8 mouse cellular contexts compared by ENCODE assay signal in genomic region chr12:84222405-84222961, GRCm38 (mm10). TPM values are rescaled to one million over a fixed set of nuclear protein-coding genes. Genes with fewer than 3 reads are reported as not detected.
DNase-seq lines count a peak whose midpoint lies in the region; ATAC-seq lines count a peak whose summit lies in the region.

No protein-coding gene starts in this region.

- no peak for ATAC-seq in embryonic facial prominence, embryonic 15.5 days (ENCODE audit: insufficient number of reproducible peaks, low FRiP score, low TSS enrichment, low read depth)
- ATAC-seq in heart, embryonic 13.5 days (ENCODE audit: extremely low read depth, insufficient number of reproducible peaks, low FRiP score, low TSS enrichment): no peak
- no peak for ATAC-seq in kidney, embryonic 16.5 days (ENCODE audit: low FRiP score, low TSS enrichment)
- no peak for ATAC-seq in neural tube, embryonic 12.5 days (ENCODE audit: low FRiP score, low read depth)

- H3K27ac ChIP-seq in embryonic facial prominence, embryonic 15.5 days (replicated peaks): peak overlapping the region; percentile 55
- H3K27ac ChIP-seq in heart, embryonic 13.5 days (replicated peaks): no peak overlapping the region
- H3K27ac ChIP-seq in kidney, embryonic 16.5 days (ENCODE audit: low read length): no peak overlapping the region
- no peak overlapping the region for H3K27ac ChIP-seq in neural tube, embryonic 12.5 days

- H3K4me1 ChIP-seq in embryonic facial prominence, embryonic 15.5 days: peaks cover 14% of the 10 kb centered on the region
- H3K4me1 ChIP-seq in heart, embryonic 13.5 days: peaks cover 24% of the 10 kb centered on the region
- H3K4me1 ChIP-seq in kidney, embryonic 16.5 days (ENCODE audit: insufficient read depth, low read length): peaks cover 16% of the 10 kb centered on the region
- H3K4me1 ChIP-seq in neural tube, embryonic 12.5 days: peaks cover 24% of the 10 kb centered on the region; the same call in 1 of the 2 replicates

- DNase-seq in CD4-positive, CD25-positive, alpha-beta regulatory T cell, adult 2 months (ENCODE audit: low read depth, low spot score): peak; percentile 90
- DNase-seq in R1 (ENCODE audit: low read depth, low spot score): peak; percentile 62
- peak; percentile 69 to 75 for DNase-seq in lung, adult 18-20 months
- DNase-seq in yolk sac, embryonic 10.5 days (ENCODE audit: low spot score): peak; percentile 59

- 2% methylated on average over 17 of the region's 17 CpGs for WGBS in embryonic facial prominence, embryonic 15.5 days
- 2% methylated on average over 17 of the region's 17 CpGs for WGBS in heart, embryonic 13.5 days
- under 1% methylated on average over 17 of the region's 17 CpGs for WGBS in kidney, embryonic 16.5 days
- under 1% methylated on average over 17 of the region's 17 CpGs for whole genome bisulfite sequencing in neural tube, embryonic 12.5 days

- H3K4me3 ChIP-seq in embryonic facial prominence, embryonic 15.5 days (replicated peaks): peak overlapping the region; percentile 39
- H3K4me3 ChIP-seq in heart, embryonic 13.5 days: peak overlapping the region; percentile 53
- peak overlapping the region; percentile 48 for H3K4me3 ChIP-seq in kidney, embryonic 16.5 days (ENCODE audit: low read length)
- peak overlapping the region; percentile 25 for H3K4me3 ChIP-seq in neural tube, embryonic 12.5 days

- no peaks in the 10 kb centered on the region for H3K9me3 ChIP-seq in embryonic facial prominence, embryonic 15.5 days (replicated peaks)
- H3K9me3 ChIP-seq in heart, embryonic 13.5 days: peaks cover 3% of the 10 kb centered on the region; the same call in 1 of the 2 replicates
- H3K9me3 ChIP-seq in kidney, embryonic 16.5 days (ENCODE audit: low read length): no peaks in the 10 kb centered on the region
- H3K9me3 ChIP-seq in neural tube, embryonic 12.5 days: no peaks in the 10 kb centered on the region

- no peaks in the 10 kb centered on the region for H3K27me3 ChIP-seq in embryonic facial prominence, embryonic 15.5 days
- no peaks in the 10 kb centered on the region; the same call in 1 of the 2 replicates for H3K27me3 ChIP-seq in heart, embryonic 13.5 days (replicated peaks)
- no peaks in the 10 kb centered on the region for H3K27me3 ChIP-seq in kidney, embryonic 16.5 days (ENCODE audit: insufficient read depth, low read length)
- no peaks in the 10 kb centered on the region for H3K27me3 ChIP-seq in neural tube, embryonic 12.5 days (replicated peaks)

- peak overlapping the region; percentile 35; the same call in 1 of the 2 replicates for H3K9ac ChIP-seq in embryonic facial prominence, embryonic 15.5 days
- H3K9ac ChIP-seq in heart, embryonic 13.5 days: peak overlapping the region; percentile 79
- H3K9ac ChIP-seq in kidney, embryonic 16.5 days (replicated peaks; ENCODE audit: low read length): peak overlapping the region; percentile 56
- H3K9ac ChIP-seq in neural tube, embryonic 12.5 days: no peak overlapping the region

- H3K4me2 ChIP-seq in embryonic facial prominence, embryonic 15.5 days (replicated peaks): peak overlapping the region; percentile 60
- H3K4me2 ChIP-seq in heart, embryonic 13.5 days: peak overlapping the region; percentile 72
- H3K4me2 ChIP-seq in kidney, embryonic 16.5 days (replicated peaks; ENCODE audit: low read depth, low read length): peak overlapping the region; percentile 73
- H3K4me2 ChIP-seq in neural tube, embryonic 12.5 days (replicated peaks): peak overlapping the region; percentile 57

- no peaks in the 10 kb centered on the region for H3K36me3 ChIP-seq in embryonic facial prominence, embryonic 15.5 days
- H3K36me3 ChIP-seq in heart, embryonic 13.5 days: no peaks in the 10 kb centered on the region
- no peaks in the 10 kb centered on the region for H3K36me3 ChIP-seq in kidney, embryonic 16.5 days (ENCODE audit: insufficient read depth, low read length)
- no peaks in the 10 kb centered on the region for H3K36me3 ChIP-seq in neural tube, embryonic 12.5 days

RNA-seq across cellular contexts. Expression of gene Elmsan1, which starts 3.8 kb away (rescaled TPM):
- polyA plus RNA-seq in embryonic facial prominence, embryonic 15.5 days (2015; fragmentation: Nextera tagmentation; extraction: Ambion mirVana): 15.4 and 15.9 TPM in 2 replicates
- polyA plus RNA-seq in heart, embryonic 13.5 days (2015; fragmentation: Nextera tagmentation; extraction: Ambion mirVana): 6.8 and 7.3 TPM in 2 replicates
- polyA plus RNA-seq in kidney, embryonic 16.5 days (2015; fragmentation: Nextera tagmentation; extraction: Ambion mirVana): 8.6 and 9.3 TPM in 2 replicates
- 6.1 and 6.3 TPM in 2 replicates for polyA plus RNA-seq in neural tube, embryonic 12.5 days (2016; fragmentation: Nextera tagmentation; extraction: Ambion mirVana)
